Mouse (Mus musculus): ENCODE data around the gene Bcam. TPM values are rescaled to one million over a fixed set of nuclear protein-coding genes. Genes with fewer than 3 reads are reported as not detected.

Gene Bcam
- polyA plus RNA-seq, 1 experiment from 2014 or later, result 347 TPM

DNA sequence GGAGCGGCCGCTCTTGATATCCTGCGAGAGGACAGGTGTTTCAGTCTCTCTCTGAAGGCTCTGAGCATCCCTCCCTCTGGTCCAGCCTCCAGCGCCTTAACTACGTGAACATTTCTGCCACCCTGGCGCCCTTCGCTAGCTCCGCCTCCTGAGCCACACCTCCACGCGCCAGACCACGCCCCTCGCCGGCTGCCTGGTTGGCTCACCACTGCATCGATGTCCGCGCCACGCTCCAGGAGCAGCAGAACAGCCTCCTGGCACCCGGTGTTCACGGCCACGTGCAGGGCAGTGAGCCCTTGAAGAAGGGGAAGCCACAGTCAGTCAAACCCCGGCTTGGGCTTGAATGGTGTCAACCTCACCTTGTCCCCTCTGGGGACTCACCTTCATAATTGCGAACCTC lies 40.3 kb upstream of the Bcam start:
- Histone ChIP-seq H3K4me3 (ENCODE audit: low read length) (no peak overlapping the region), H3K9me3 (ENCODE audit: control insufficient read depth, low read length) (no peaks in the 10 kb centered on the region), H3K36me3 (ENCODE audit: control insufficient read depth, insufficient read depth, low read length) (no peaks in the 10 kb centered on the region), H3K27me3 (ENCODE audit: control insufficient read depth, insufficient read depth, low read depth, low read length) (peaks cover 10% of the 10 kb centered on the region; the same call in 1 of the 2 replicates), H3K9ac (ENCODE audit: low read length) (no peak overlapping the region), H3K4me2 (ENCODE audit: low read depth, low read length) (peak overlapping the region; percentile 29), H3K4me1 (replicated peaks; ENCODE audit: control insufficient read depth, insufficient read depth, low read length) (peaks cover 2% of the 10 kb centered on the region), H3K27ac (ENCODE audit: low read length) (no peak overlapping the region)
- peak; percentile 21; the same call in 1 of the 2 replicates for ATAC-seq (ENCODE audit: low read depth)
- WGBS, result 7% methylated on average over 22 of the region's 22 CpGs

DNA sequence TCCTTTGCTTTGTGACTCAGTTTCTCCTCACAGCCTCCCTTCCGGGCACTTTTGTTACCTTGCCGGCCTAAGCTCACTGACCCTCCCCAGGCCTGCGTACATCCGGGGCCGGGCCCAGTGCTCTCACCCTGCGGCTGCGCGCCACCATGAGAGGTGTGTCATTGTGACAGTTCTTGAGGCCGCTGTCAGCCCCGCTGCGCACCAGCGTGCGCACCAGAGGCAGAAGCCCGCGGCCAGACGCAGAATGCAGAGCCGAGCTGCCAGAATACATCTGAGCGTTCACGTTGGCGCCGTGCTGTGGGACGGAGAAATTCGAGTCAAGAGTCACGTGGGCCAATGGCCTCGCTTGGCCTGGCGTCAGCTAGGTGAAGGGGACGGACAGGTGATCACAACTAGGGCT lies 38.6 kb upstream of the Bcam start:
- no peaks in the 10 kb centered on the region for H3K36me3 ChIP-seq (ENCODE audit: control insufficient read depth, insufficient read depth, low read length)
- no peak overlapping the region for H3K27ac ChIP-seq (ENCODE audit: low read length)
- peak overlapping the region; percentile 44 for H3K4me2 ChIP-seq (ENCODE audit: low read depth, low read length)
- H3K9ac ChIP-seq (ENCODE audit: low read length), result peak overlapping the region; percentile 50
- no peaks in the 10 kb centered on the region for H3K9me3 ChIP-seq (ENCODE audit: control insufficient read depth, low read length)
- H3K27me3 ChIP-seq (ENCODE audit: control insufficient read depth, insufficient read depth, low read depth, low read length), result peaks cover 10% of the 10 kb centered on the region; the same call in 1 of the 2 replicates
- peak; percentile 55 for ATAC-seq (ENCODE audit: low read depth)
- WGBS, result 10% methylated on average over 27 of the region's 27 CpGs
- peaks cover 2% of the 10 kb centered on the region; the same call in 1 of the 2 replicates for H3K4me1 ChIP-seq (replicated peaks; ENCODE audit: control insufficient read depth, insufficient read depth, low read length)
- peak overlapping the region; percentile 17 for H3K4me3 ChIP-seq (ENCODE audit: low read length)

DNA sequence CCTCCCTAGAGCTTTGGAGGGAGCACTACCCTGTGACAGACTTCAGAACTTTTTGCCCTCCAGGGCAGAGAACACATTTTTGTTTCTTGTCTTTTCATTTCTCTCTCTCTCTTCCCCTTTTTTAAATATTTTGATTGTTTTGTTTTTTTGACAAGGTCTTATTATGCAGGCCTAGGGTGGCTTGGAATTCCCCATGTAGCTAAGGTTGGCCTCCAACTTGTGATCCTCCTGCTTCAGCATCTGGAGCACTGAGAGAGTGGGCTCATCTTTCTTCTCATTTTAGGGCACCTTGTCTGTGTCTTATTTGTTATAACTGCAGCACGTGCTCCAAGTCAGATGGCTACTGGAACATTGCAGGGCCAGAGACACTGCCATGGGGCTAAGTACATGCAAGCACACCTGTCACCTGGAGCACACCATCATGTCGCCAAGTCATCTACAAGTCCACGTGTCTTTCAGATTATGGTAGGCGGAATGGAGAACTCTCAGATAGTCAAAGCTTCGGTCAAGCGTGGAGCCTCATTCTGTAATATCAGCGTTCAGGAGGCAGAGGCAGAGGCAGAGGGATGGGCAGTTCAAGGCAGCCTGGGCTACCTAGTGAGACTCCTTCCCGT lies 35.6 kb upstream of the Bcam start:
- Histone ChIP-seq H3K4me1 (replicated peaks; ENCODE audit: control insufficient read depth, insufficient read depth, low read length) (peaks cover 2% of the 10 kb centered on the region; the same call in 1 of the 2 replicates), H3K4me3 (ENCODE audit: low read length) (no peak overlapping the region), H3K9me3 (ENCODE audit: control insufficient read depth, low read length) (no peaks in the 10 kb centered on the region), H3K27ac (ENCODE audit: low read length) (no peak overlapping the region), H3K9ac (ENCODE audit: low read length) (no peak overlapping the region), H3K36me3 (ENCODE audit: control insufficient read depth, insufficient read depth, low read length) (no peaks in the 10 kb centered on the region), H3K27me3 (ENCODE audit: control insufficient read depth, insufficient read depth, low read depth, low read length) (peaks cover 7% of the 10 kb centered on the region; the same call in 1 of the 2 replicates), H3K4me2 (ENCODE audit: low read depth, low read length) (no peak overlapping the region)
- 78% methylated on average over 8 of the region's 8 CpGs for WGBS
- ATAC-seq (ENCODE audit: low read depth), result no peak

DNA sequence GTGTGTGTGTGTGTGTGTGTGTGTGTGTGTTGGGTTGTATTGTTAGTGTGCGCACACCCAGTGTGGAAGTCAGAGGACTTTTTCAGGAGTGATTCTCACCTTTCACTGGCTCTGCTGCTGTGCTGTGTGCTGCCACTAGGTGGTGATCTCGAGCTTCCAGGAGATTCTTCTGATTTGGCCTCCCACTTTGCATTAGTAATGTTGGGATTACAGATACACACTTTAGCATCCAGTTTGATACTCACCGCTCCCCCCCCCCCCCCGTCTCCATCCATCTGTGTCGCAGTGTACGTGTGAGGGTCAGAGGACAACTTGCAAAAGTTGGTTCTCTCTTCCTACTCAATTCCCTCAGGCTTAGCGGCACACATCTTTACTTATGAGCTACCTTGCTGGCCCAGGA lies 32.2 kb upstream of the Bcam start:
- ATAC-seq (ENCODE audit: low read depth), result no peak
- Histone ChIP-seq H3K27me3 (ENCODE audit: control insufficient read depth, insufficient read depth, low read depth, low read length) (no peaks in the 10 kb centered on the region), H3K36me3 (ENCODE audit: control insufficient read depth, insufficient read depth, low read length) (no peaks in the 10 kb centered on the region), H3K4me1 (replicated peaks; ENCODE audit: control insufficient read depth, insufficient read depth, low read length) (no peaks in the 10 kb centered on the region), H3K4me3 (ENCODE audit: low read length) (no peak overlapping the region), H3K9me3 (ENCODE audit: control insufficient read depth, low read length) (no peaks in the 10 kb centered on the region), H3K4me2 (ENCODE audit: low read depth, low read length) (no peak overlapping the region), H3K9ac (ENCODE audit: low read length) (no peak overlapping the region), H3K27ac (ENCODE audit: low read length) (no peak overlapping the region)
- WGBS, result 21% methylated on average over 7 of the region's 7 CpGs

DNA sequence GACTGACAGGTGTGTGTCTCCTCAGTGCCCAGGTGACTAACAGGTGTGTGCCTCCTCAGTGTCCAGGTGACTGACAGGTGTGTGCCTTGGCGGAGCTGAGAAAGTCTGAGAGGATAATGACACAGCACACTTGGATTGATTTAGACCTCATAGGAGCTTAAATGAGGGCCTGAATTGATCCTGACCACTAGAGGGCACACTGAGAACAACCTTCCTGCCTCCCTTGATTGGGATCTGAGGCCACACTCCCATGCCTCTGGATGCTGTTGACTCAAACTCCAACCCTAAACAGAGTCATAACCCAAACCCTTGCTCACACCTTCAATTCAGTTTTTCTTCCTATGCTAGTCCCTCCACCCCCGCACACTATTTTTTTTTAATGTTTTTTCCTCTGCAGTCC lies 29.9 kb upstream of the Bcam start:
- H3K4me2 ChIP-seq (ENCODE audit: low read depth, low read length), result no peak overlapping the region
- no peaks in the 10 kb centered on the region for H3K4me1 ChIP-seq (replicated peaks; ENCODE audit: control insufficient read depth, insufficient read depth, low read length)
- H3K36me3 ChIP-seq (ENCODE audit: control insufficient read depth, insufficient read depth, low read length), result no peaks in the 10 kb centered on the region
- no peak overlapping the region for H3K27ac ChIP-seq (ENCODE audit: low read length)
- H3K9me3 ChIP-seq (ENCODE audit: control insufficient read depth, low read length), result no peaks in the 10 kb centered on the region
- peaks cover 15% of the 10 kb centered on the region for H3K27me3 ChIP-seq (ENCODE audit: control insufficient read depth, insufficient read depth, low read depth, low read length)
- no peak overlapping the region for H3K9ac ChIP-seq (ENCODE audit: low read length)
- 29% methylated on average over 2 of the region's 2 CpGs for WGBS
- no peak for ATAC-seq (ENCODE audit: low read depth)
- H3K4me3 ChIP-seq (ENCODE audit: low read length), result no peak overlapping the region

DNA sequence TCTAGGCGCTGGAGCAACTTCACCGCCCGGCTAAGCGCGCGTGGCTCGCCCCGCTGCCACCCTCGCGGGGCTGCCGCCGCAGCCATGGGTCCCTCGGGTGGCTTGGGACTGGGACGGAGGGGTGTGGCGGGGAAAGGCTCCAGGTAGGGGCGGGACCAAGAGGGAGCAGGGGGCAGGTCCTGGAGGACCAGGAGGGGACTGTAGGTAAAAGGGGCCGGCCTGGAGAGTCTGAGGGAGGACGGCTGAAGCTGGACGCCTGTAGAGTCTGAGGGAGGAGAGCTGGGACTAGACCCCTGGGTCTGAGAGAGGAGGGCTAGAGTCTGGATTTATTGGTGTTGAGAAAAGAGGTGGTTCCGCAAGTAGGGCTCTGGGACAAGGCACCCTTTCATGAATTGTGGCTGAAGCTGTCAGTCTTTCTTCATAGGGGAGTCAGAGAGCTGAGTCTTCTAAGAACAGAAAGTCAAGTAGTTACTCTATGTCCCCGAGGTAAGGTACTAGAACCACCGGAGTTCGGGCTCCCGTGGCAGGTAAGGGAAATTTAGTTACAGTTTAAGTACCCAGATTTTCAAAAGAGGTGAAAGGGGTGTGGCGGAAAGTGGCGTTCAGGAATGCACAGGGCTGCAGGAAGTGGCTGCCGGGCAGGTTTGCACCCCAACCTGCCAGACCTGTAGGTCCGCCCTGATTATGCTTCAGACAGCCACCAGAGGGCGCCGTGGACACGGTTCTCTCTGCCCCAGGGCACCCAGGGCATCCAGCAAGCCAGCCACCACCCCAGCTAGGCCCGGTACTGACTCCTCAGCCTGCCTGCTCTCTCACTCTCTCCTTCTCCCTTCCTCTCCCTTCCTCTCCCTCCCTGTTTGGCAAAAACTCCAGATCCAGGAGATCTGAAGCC lies 26.1 kb upstream of the Bcam start, which contains the start of gene Cblc:
Cblc (minus strand) TSS at position 113 of the 892 bp plus-strand sequence.
- H3K4me1 ChIP-seq (replicated peaks; ENCODE audit: control insufficient read depth, insufficient read depth, low read length), result no peaks in the 10 kb centered on the region
- peak within 1 kb of the TSS; percentile 57 for H3K4me3 ChIP-seq (ENCODE audit: low read length)
- H3K9ac ChIP-seq (ENCODE audit: low read length), result peak within 1 kb of the TSS; percentile 74
- H3K36me3 ChIP-seq (ENCODE audit: control insufficient read depth, insufficient read depth, low read length), result no peaks in the 10 kb centered on the region
- peak within 1 kb of the TSS; percentile 97 for H3K27ac ChIP-seq (ENCODE audit: low read length)
- H3K9me3 ChIP-seq (ENCODE audit: control insufficient read depth, low read length), result no peaks in the 10 kb centered on the region
- peaks cover 15% of the 10 kb centered on the region for H3K27me3 ChIP-seq (ENCODE audit: control insufficient read depth, insufficient read depth, low read depth, low read length)
- peak; percentile 93 for ATAC-seq (ENCODE audit: low read depth)
- peak within 1 kb of the TSS; percentile 52 for H3K4me2 ChIP-seq (ENCODE audit: low read depth, low read length)
- 2% methylated on average over 32 of the region's 32 CpGs for WGBS

DNA sequence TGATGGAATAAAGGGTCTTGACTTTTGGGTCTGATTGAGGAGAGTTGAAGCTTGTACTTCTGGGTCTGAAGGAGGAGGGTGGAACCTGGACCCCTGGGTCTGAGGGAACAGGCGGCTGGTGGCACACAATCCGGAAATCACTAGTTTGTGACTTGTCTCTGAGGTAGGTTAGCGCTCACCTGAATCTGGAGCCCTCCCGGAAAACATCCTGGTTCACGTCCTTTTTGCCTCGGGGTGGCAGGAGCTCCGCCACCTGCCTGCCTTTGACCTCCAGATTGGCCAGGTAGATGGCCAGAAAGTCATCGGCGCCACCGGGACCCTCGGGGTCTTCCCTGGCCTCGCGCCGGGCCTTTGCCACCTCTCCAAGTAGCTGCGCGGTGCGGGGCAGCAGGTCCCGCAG lies 25.4 kb upstream of the Bcam start:
- H3K27ac ChIP-seq (ENCODE audit: low read length), result peak overlapping the region; percentile 97
- H3K9ac ChIP-seq (ENCODE audit: low read length), result peak overlapping the region; percentile 74
- H3K9me3 ChIP-seq (ENCODE audit: control insufficient read depth, low read length), result no peaks in the 10 kb centered on the region
- no peaks in the 10 kb centered on the region for H3K36me3 ChIP-seq (ENCODE audit: control insufficient read depth, insufficient read depth, low read length)
- no peak for ATAC-seq (ENCODE audit: low read depth)
- peaks cover 15% of the 10 kb centered on the region for H3K27me3 ChIP-seq (ENCODE audit: control insufficient read depth, insufficient read depth, low read depth, low read length)
- peak overlapping the region; percentile 57 for H3K4me3 ChIP-seq (ENCODE audit: low read length)
- 8% methylated on average over 18 of the region's 18 CpGs for WGBS
- H3K4me2 ChIP-seq (ENCODE audit: low read depth, low read length), result peak overlapping the region; percentile 52
- no peaks in the 10 kb centered on the region for H3K4me1 ChIP-seq (replicated peaks; ENCODE audit: control insufficient read depth, insufficient read depth, low read length)

DNA sequence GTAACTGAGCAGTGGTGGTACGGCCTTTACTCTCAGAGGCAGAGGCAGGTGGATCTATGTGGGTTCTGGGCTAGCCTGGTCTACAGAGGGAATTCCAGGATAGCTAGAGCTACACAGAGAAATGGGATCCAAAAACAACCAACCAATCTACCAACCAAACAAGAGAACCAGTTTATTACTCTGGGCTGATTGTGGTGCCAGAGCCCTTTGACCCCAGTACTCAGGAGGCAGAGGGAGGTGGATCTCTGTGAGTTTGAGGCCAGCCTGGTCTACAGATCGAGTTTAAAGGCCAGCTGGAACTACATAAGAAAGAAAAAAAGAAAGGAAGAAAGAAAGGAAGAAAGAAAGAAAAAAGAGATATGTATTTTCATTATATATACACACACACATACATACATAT lies 24.4 kb upstream of the Bcam start:
- 63% methylated on average over 2 of the region's 2 CpGs for WGBS
- Histone ChIP-seq H3K27me3 (ENCODE audit: control insufficient read depth, insufficient read depth, low read depth, low read length) (peaks cover 17% of the 10 kb centered on the region), H3K27ac (ENCODE audit: low read length) (no peak overlapping the region), H3K4me3 (ENCODE audit: low read length) (no peak overlapping the region), H3K4me1 (replicated peaks; ENCODE audit: control insufficient read depth, insufficient read depth, low read length) (no peaks in the 10 kb centered on the region), H3K36me3 (ENCODE audit: control insufficient read depth, insufficient read depth, low read length) (no peaks in the 10 kb centered on the region), H3K4me2 (ENCODE audit: low read depth, low read length) (no peak overlapping the region), H3K9ac (ENCODE audit: low read length) (no peak overlapping the region), H3K9me3 (ENCODE audit: control insufficient read depth, low read length) (no peaks in the 10 kb centered on the region)
- ATAC-seq (ENCODE audit: low read depth), result no peak
